Mouse (Mus musculus) lung, postnatal 36 days (tissue): ENCODE results near the gene Sparc.

Experiments
- DNase-seq: peaks from one replicate; pipeline ENCODE4 v3.0.0; 2022; ENCODE audit warnings: mixed read lengths

The Sparc gene

GRCm38 (mm10) chr11:55358094-55358783 lies 64.7 kb downstream of the Sparc start:
- no peak for DNase-seq

- DNase-seq: no peak
Measured at GRCm38 (mm10) chr11:55356846-55357245, 66.1 kb downstream of the Sparc start.
